Mouse (Mus musculus): ENCODE measurements around the gene Olfr96.

Gene Olfr96

DNA sequence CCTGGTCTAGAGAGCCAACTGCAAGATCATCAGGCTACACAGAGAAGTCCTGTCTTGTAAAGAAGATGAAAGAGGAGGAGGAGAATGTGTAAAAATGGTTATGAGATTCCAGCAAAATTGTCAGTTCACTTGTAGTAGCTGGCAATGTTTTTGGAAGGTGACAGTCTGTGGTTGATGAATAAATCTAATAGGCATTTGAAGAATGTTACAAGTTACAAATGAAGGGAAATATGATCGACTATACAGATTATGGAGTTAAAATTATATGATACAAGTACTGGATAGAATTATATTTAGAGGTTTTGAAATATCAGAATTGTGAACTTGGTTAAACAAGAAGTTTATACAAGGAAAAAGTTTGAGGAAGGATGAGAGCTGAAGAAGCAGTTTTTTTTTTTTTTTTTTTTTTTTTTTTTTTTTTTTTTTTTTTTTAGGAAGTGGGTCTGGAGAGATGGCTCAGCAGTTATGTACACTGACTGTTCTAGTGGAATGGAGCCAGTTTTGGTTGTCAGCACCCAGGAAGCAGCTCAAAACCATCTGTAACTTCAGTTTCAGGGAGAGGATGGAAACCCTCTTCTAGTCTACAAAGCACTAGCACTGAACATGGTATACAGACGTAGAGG lies 55.8 kb downstream of the Olfr96 start:
- DNase-seq, result no peak

Measured in cerebellum, adult 9-11 months (tissue).